ENCODE assay signal across 10 mouse cellular contexts in genomic region chr9:20757087-20757955, GRCm38 (mm10). TPM values are rescaled to one million over a fixed set of nuclear protein-coding genes. Genes with fewer than 3 reads are reported as not detected.
A peak's percentile ranks its signal among the peaks of the same experiment; 100 is the strongest.
DNase-seq lines count a peak whose midpoint lies in the region; ATAC-seq and TF ChIP-seq lines count a peak whose summit lies in the region.
"Had no signal": no experiment of that assay in that cellular context is flagged by ENCODE, and none has a peak within 500 bp of the region (broad histone marks: within the 10 kb centered on the region; RNA-seq: fewer than 3 reads in every experiment).

No protein-coding gene starts in this region.

- H3K4me2 ChIP-seq in neural tube, embryonic 15.5 days = no peak overlapping the region
- no peak overlapping the region for H3K4me2 ChIP-seq in heart, postnatal 0 days (ENCODE audit: low read depth, low read length)
- no peak overlapping the region for H3K4me2 ChIP-seq in limb, embryonic 11.5 days (ENCODE audit: low read depth, severe bottlenecking)

- 62% methylated on average over 6 of the region's 6 CpGs for WGBS in neural tube, embryonic 15.5 days
- WGBS in heart, postnatal 0 days = 61% methylated on average over 6 of the region's 6 CpGs
- WGBS in limb, embryonic 11.5 days = 62% methylated on average over 6 of the region's 6 CpGs

- TF ChIP-seq POLR2A in cortical plate, adult 2 months (IDR thresholded peaks at IDR 0.05; ENCODE audit: extremely low read depth, insufficient read depth, low read length) = no peak

- no peaks in the 10 kb centered on the region for H3K36me3 ChIP-seq in neural tube, embryonic 15.5 days
- H3K36me3 ChIP-seq in heart, postnatal 0 days (replicated peaks; ENCODE audit: control insufficient read depth, insufficient read depth, low read length) = no peaks in the 10 kb centered on the region
- no peaks in the 10 kb centered on the region for H3K36me3 ChIP-seq in limb, embryonic 11.5 days (ENCODE audit: control insufficient read depth, insufficient read depth, low read length)

- TF ChIP-seq EP300 in heart, postnatal 0 days (IDR thresholded peaks at IDR 0.05; ENCODE audit: low read depth) = no peak

- no peaks in the 10 kb centered on the region for H3K9me3 ChIP-seq in neural tube, embryonic 15.5 days (replicated peaks)
- no peaks in the 10 kb centered on the region for H3K9me3 ChIP-seq in heart, postnatal 0 days (replicated peaks; ENCODE audit: control insufficient read depth, low read length)
- no peaks in the 10 kb centered on the region for H3K9me3 ChIP-seq in limb, embryonic 11.5 days (ENCODE audit: control insufficient read depth, low read length)

- H3K4me1 ChIP-seq in neural tube, embryonic 15.5 days = peaks cover 5% of the 10 kb centered on the region
- no peaks in the 10 kb centered on the region for H3K4me1 ChIP-seq in cortical plate, adult 2 months (ENCODE audit: control insufficient read depth, insufficient read depth, low read length)
- H3K4me1 ChIP-seq in heart, postnatal 0 days (ENCODE audit: control insufficient read depth, insufficient read depth) = no peaks in the 10 kb centered on the region; the same call in 1 of the 2 replicates
- no peaks in the 10 kb centered on the region for H3K4me1 ChIP-seq in limb, embryonic 11.5 days (ENCODE audit: control insufficient read depth, insufficient read depth, low read length)

- H3K9ac ChIP-seq in neural tube, embryonic 15.5 days (replicated peaks) = no peak overlapping the region
- no peak overlapping the region for H3K9ac ChIP-seq in heart, postnatal 0 days (replicated peaks; ENCODE audit: low read depth, low read length)
- H3K9ac ChIP-seq in limb, embryonic 11.5 days (ENCODE audit: low read length) = no peak overlapping the region

- no peak overlapping the region for H3K4me3 ChIP-seq in neural tube, embryonic 15.5 days (replicated peaks)
- H3K4me3 ChIP-seq in cortical plate, adult 2 months (ENCODE audit: insufficient read depth, low read length) = no peak overlapping the region
- no peak overlapping the region for H3K4me3 ChIP-seq in heart, postnatal 0 days (ENCODE audit: low read depth, low read length)
- H3K4me3 ChIP-seq in limb, embryonic 11.5 days (ENCODE audit: low read depth, low read length) = no peak overlapping the region
- H3K4me3 ChIP-seq: erythroblast, embryonic 14.5 days had no signal

- TF ChIP-seq CTCF in cortical plate, adult 2 months (IDR thresholded peaks at IDR 0.05; ENCODE audit: extremely low read depth, insufficient read depth, low read length) = peak; percentile 44
- peak; percentile 61 for TF ChIP-seq CTCF in heart, postnatal 0 days (IDR thresholded peaks at IDR 0.05; ENCODE audit: low read depth)

- DNase-seq in neural tube, embryonic 10.5 days (ENCODE audit: extremely low spot score, low spot score) = peak; percentile 67
- DNase-seq in adrenal gland, adult 18-20 months (ENCODE audit: low spot score in 2 of 2) = peak; percentile 64 to 71
- peak; percentile 52 for DNase-seq in heart, postnatal 0 days (ENCODE audit: low spot score)
- peak; percentile 78 for DNase-seq in limb, embryonic 11.5 days (ENCODE audit: low spot score)
- peak; percentile 66 to 69 for DNase-seq in urinary bladder, postnatal 36 days (ENCODE audit: low spot score in 2 of 2)

- H3K27ac ChIP-seq in neural tube, embryonic 15.5 days (replicated peaks) = no peak overlapping the region
- no peak overlapping the region for H3K27ac ChIP-seq in cortical plate, adult 2 months (ENCODE audit: insufficient read depth, low read length)
- no peak overlapping the region for H3K27ac ChIP-seq in heart, postnatal 0 days (ENCODE audit: low read depth)
- H3K27ac ChIP-seq in limb, embryonic 11.5 days (replicated peaks; ENCODE audit: low read depth, low read length) = no peak overlapping the region
- H3K27ac ChIP-seq: macrophage had no signal

- no peak for ATAC-seq in neural tube, embryonic 15.5 days (ENCODE audit: low FRiP score)
- no peak for ATAC-seq in heart, postnatal 0 days (ENCODE audit: insufficient read depth, low read depth)
- no peak for ATAC-seq in limb, embryonic 11.5 days (ENCODE audit: insufficient number of reproducible peaks, low FRiP score, low TSS enrichment, low read depth)
- ATAC-seq in neutrophil, adult 5-6 weeks (ENCODE audit: extremely low read depth, insufficient number of reproducible peaks, low FRiP score, poor library complexity, severe bottlenecking) = peak; percentile 24; the same call in 1 of the 2 replicates

- H3K27me3 ChIP-seq in neural tube, embryonic 15.5 days (replicated peaks) = no peaks in the 10 kb centered on the region
- H3K27me3 ChIP-seq in heart, postnatal 0 days (ENCODE audit: control insufficient read depth, insufficient read depth, low read length) = 0 out of 2 replicates have a peak, but pooled peaks cover 3% of the 10 kb centered on the region
- H3K27me3 ChIP-seq in limb, embryonic 11.5 days (ENCODE audit: control insufficient read depth, insufficient read depth, low read length) = no peaks in the 10 kb centered on the region

RNA-seq across cellular contexts. Expression of gene Olfm2, which starts 11.2 kb away (rescaled TPM):
- 190 and 224 TPM in 2 replicates for polyA plus RNA-seq in neural tube, embryonic 15.5 days (2015; fragmentation: Nextera tagmentation; extraction: Ambion mirVana)
- under 1 TPM; 0.53 to 0.58 TPM for total RNA-seq in adrenal gland, adult 18-20 months (2021)
- polyA plus RNA-seq in cortical plate, adult 2 months (2012; rRNA removed) = 202 and 204 TPM in 2 replicates
- total RNA-seq in heart, postnatal 0 days (2014; rRNA removed; ENCODE audit: low replicate concordance) = 3.1 TPM in 1 of 2 replicates, not detected in the other
- polyA plus RNA-seq in heart, postnatal 0 days (2015; fragmentation: Nextera tagmentation; extraction: Ambion mirVana) = 0.20 and 0.34 TPM in 2 replicates
- 2.6 and 3.8 TPM in 2 replicates for polyA plus RNA-seq in limb, embryonic 11.5 days (2014; fragmentation: Nextera tagmentation; extraction: Ambion mirVana)
- not detected in 2 replicates for total RNA-seq in neutrophil, adult 5-6 weeks (2017)
- polyA plus RNA-seq: erythroblast, embryonic 14.5 days; macrophage had no signal

RNA-seq across cellular contexts. Expression of gene Col5a3, which starts 57.5 kb away (rescaled TPM):
- polyA plus RNA-seq in neural tube, embryonic 15.5 days (2015; fragmentation: Nextera tagmentation; extraction: Ambion mirVana) = 1.4 and 1.8 TPM in 2 replicates
- total RNA-seq in adrenal gland, adult 18-20 months (2021) = 100 to 1,000 TPM; 123 to 412 TPM
- polyA plus RNA-seq in cortical plate, adult 2 months (2012; rRNA removed) = 1.2 and 1.3 TPM in 2 replicates
- total RNA-seq in heart, postnatal 0 days (2014; rRNA removed; ENCODE audit: low replicate concordance) = 4.6 and 8.8 TPM in 2 replicates
- 1.4 and 1.6 TPM in 2 replicates for polyA plus RNA-seq in heart, postnatal 0 days (2015; fragmentation: Nextera tagmentation; extraction: Ambion mirVana)
- polyA plus RNA-seq in limb, embryonic 11.5 days (2014; fragmentation: Nextera tagmentation; extraction: Ambion mirVana) = 0.21 TPM in 1 of 2 replicates, not detected in the other
- total RNA-seq in neutrophil, adult 5-6 weeks (2017) = 1.5 and 2.2 TPM in 2 replicates
- polyA plus RNA-seq: erythroblast, embryonic 14.5 days; macrophage had no signal

Comparison
In these comparisons a context has a peak if more than half of its experiments do, and no peak if none do; other contexts are left out.
1. RNA of gene Olfm2, which starts 11.2 kb away (polyA plus RNA-seq): 190 to 224 TPM in neural tube, embryonic 15.5 days and 202 to 204 TPM in cortical plate, adult 2 months; 2.6 to 3.8 TPM in limb, embryonic 11.5 days and 0.20 to 0.34 TPM in heart, postnatal 0 days; every median in the first group is over 10 times any median in the second.
2. Peak in every context shown above with its lines, with median percentiles within 50 percentile points of each other: DNase-seq.